Mouse (Mus musculus): ENCODE measurements at regions not wholly inside any gene's neighbourhood (a gene's known extent, or its start where the extent isn't known, plus 50 kb on each side); places are given as distances from the start of the nearest gene placed in this dataset.
A peak's percentile ranks its signal among the peaks of the same experiment; 100 is the strongest.

- ATAC-seq (ENCODE audit: insufficient number of reproducible peaks, insufficient read depth, low FRiP score, low TSS enrichment): no peak
- WGBS: 82% methylated on average over 5 of the region's 5 CpGs
- H3K27ac ChIP-seq: no peak overlapping the region
Observed at GRCm38 (mm10) chr13:70017535-70017934, 215.3 kb downstream of the Med10 start.

GRCm38 (mm10) chr13:70019999-70020838, 218.0 kb downstream of the Med10 start:
- WGBS: 19% methylated on average over 7 of the region's 7 CpGs
- H3K4me2 ChIP-seq (replicated peaks): no peak overlapping the region
- H3K9me3 ChIP-seq: no peaks in the 10 kb centered on the region
- no peak overlapping the region for H3K27ac ChIP-seq
- H3K27me3 ChIP-seq: no peaks in the 10 kb centered on the region
- no peak overlapping the region for H3K9ac ChIP-seq
- H3K4me1 ChIP-seq: no peaks in the 10 kb centered on the region
- ATAC-seq (ENCODE audit: insufficient number of reproducible peaks, insufficient read depth, low FRiP score, low TSS enrichment): no peak
- no peak overlapping the region for H3K4me3 ChIP-seq
- H3K36me3 ChIP-seq: no peaks in the 10 kb centered on the region

More at GRCm38 (mm10) chr13:70017535-70017934, 215.3 kb downstream of the Med10 start:
- Histone ChIP-seq H3K27me3 (no peaks in the 10 kb centered on the region), H3K36me3 (no peaks in the 10 kb centered on the region), H3K9ac (no peak overlapping the region), H3K4me1 (no peaks in the 10 kb centered on the region), H3K4me2 (replicated peaks) (no peak overlapping the region), H3K9me3 (no peaks in the 10 kb centered on the region), H3K4me3 (no peak overlapping the region)

- WGBS: 82% methylated on average over 6 of the region's 6 CpGs
- Histone ChIP-seq H3K36me3 (no peaks in the 10 kb centered on the region), H3K27me3 (no peaks in the 10 kb centered on the region), H3K27ac (no peak overlapping the region), H3K4me3 (no peak overlapping the region), H3K9me3 (no peaks in the 10 kb centered on the region), H3K4me2 (replicated peaks) (no peak overlapping the region), H3K4me1 (no peaks in the 10 kb centered on the region), H3K9ac (no peak overlapping the region)
- no peak for ATAC-seq (ENCODE audit: insufficient number of reproducible peaks, insufficient read depth, low FRiP score, low TSS enrichment)
Observed at GRCm38 (mm10) chr13:70033249-70033648, 231.1 kb downstream of the Med10 start.

- no peak overlapping the region for H3K4me2 ChIP-seq (replicated peaks)
- WGBS: 71% methylated on average over 4 of the region's 4 CpGs
- no peak overlapping the region for H3K4me3 ChIP-seq
- H3K9me3 ChIP-seq: no peaks in the 10 kb centered on the region
- no peak overlapping the region for H3K27ac ChIP-seq
- H3K27me3 ChIP-seq: no peaks in the 10 kb centered on the region
- H3K9ac ChIP-seq: no peak overlapping the region
- H3K36me3 ChIP-seq: no peaks in the 10 kb centered on the region
- H3K4me1 ChIP-seq: no peaks in the 10 kb centered on the region
- no peak for ATAC-seq (ENCODE audit: insufficient number of reproducible peaks, insufficient read depth, low FRiP score, low TSS enrichment)
Observed at GRCm38 (mm10) chr13:70033763-70034162, 231.6 kb downstream of the Med10 start.

GRCm38 (mm10) chr13:70037985-70038667, 235.9 kb downstream of the Med10 start:
- WGBS: 63% methylated on average over 11 of the region's 11 CpGs

GRCm38 (mm10) chr13:70057920-70058319, 255.7 kb downstream of the Med10 start:
- H3K27me3 ChIP-seq: no peaks in the 10 kb centered on the region
- whole genome bisulfite sequencing: 65% methylated on average over 9 of the region's 9 CpGs
- no peak for ATAC-seq (ENCODE audit: insufficient number of reproducible peaks, insufficient read depth, low FRiP score, low TSS enrichment)
- H3K4me2 ChIP-seq (replicated peaks): no peak overlapping the region
- no peak overlapping the region for H3K4me3 ChIP-seq
- no peaks in the 10 kb centered on the region for H3K9me3 ChIP-seq
- H3K4me1 ChIP-seq: no peaks in the 10 kb centered on the region
- H3K9ac ChIP-seq: no peak overlapping the region
- H3K36me3 ChIP-seq: no peaks in the 10 kb centered on the region
- no peak overlapping the region for H3K27ac ChIP-seq

More at GRCm38 (mm10) chr13:70037985-70038667, 235.9 kb downstream of the Med10 start:
- no peak overlapping the region for H3K9ac ChIP-seq
- no peaks in the 10 kb centered on the region for H3K36me3 ChIP-seq
- no peaks in the 10 kb centered on the region for H3K9me3 ChIP-seq
- H3K4me1 ChIP-seq: no peaks in the 10 kb centered on the region
- no peaks in the 10 kb centered on the region for H3K27me3 ChIP-seq
- no peak overlapping the region for H3K27ac ChIP-seq
- H3K4me2 ChIP-seq (replicated peaks): no peak overlapping the region
- no peak for ATAC-seq (ENCODE audit: insufficient number of reproducible peaks, insufficient read depth, low FRiP score, low TSS enrichment)
- H3K4me3 ChIP-seq: no peak overlapping the region

- Histone ChIP-seq H3K9ac (no peak overlapping the region), H3K36me3 (no peaks in the 10 kb centered on the region), H3K4me2 (replicated peaks) (no peak overlapping the region), H3K4me1 (no peaks in the 10 kb centered on the region), H3K9me3 (no peaks in the 10 kb centered on the region), H3K27me3 (no peaks in the 10 kb centered on the region), H3K4me3 (no peak overlapping the region), H3K27ac (no peak overlapping the region)
- ATAC-seq (ENCODE audit: insufficient number of reproducible peaks, insufficient read depth, low FRiP score, low TSS enrichment): no peak
- 61% methylated on average over 13 of the region's 13 CpGs for WGBS
Observed at GRCm38 (mm10) chr13:70061363-70061945, 259.3 kb downstream of the Med10 start.

- no peak for ATAC-seq (ENCODE audit: insufficient number of reproducible peaks, insufficient read depth, low FRiP score, low TSS enrichment)
- WGBS: 56% methylated on average over 6 of the region's 6 CpGs
- H3K36me3 ChIP-seq: no peaks in the 10 kb centered on the region
- H3K27ac ChIP-seq: no peak overlapping the region
- no peak overlapping the region for H3K4me3 ChIP-seq
- no peak overlapping the region for H3K4me2 ChIP-seq (replicated peaks)
- H3K9me3 ChIP-seq: no peaks in the 10 kb centered on the region
- no peaks in the 10 kb centered on the region for H3K27me3 ChIP-seq
- H3K9ac ChIP-seq: no peak overlapping the region
- H3K4me1 ChIP-seq: peaks cover 8% of the 10 kb centered on the region; the same call in 1 of the 2 replicates
Observed at GRCm38 (mm10) chr13:70073655-70074054, 271.5 kb downstream of the Med10 start.

- no peak overlapping the region for H3K4me3 ChIP-seq
- ATAC-seq (ENCODE audit: insufficient number of reproducible peaks, insufficient read depth, low FRiP score, low TSS enrichment): no peak
- peaks cover 8% of the 10 kb centered on the region; the same call in 1 of the 2 replicates for H3K4me1 ChIP-seq
- H3K27ac ChIP-seq: no peak overlapping the region
- WGBS: 76% methylated on average over 4 of the region's 4 CpGs
- no peak overlapping the region for H3K9ac ChIP-seq
- H3K27me3 ChIP-seq: no peaks in the 10 kb centered on the region
- H3K36me3 ChIP-seq: no peaks in the 10 kb centered on the region
- no peak overlapping the region for H3K4me2 ChIP-seq (replicated peaks)
- no peaks in the 10 kb centered on the region for H3K9me3 ChIP-seq
Observed at GRCm38 (mm10) chr13:70075353-70075752, 273.2 kb downstream of the Med10 start.

- no peaks in the 10 kb centered on the region for H3K36me3 ChIP-seq
- no peaks in the 10 kb centered on the region for H3K4me1 ChIP-seq
- no peak for ATAC-seq (ENCODE audit: insufficient number of reproducible peaks, insufficient read depth, low FRiP score, low TSS enrichment)
- no peak overlapping the region for H3K27ac ChIP-seq
- 80% methylated on average over 4 of the region's 4 CpGs for WGBS
- no peak overlapping the region for H3K9ac ChIP-seq
- H3K4me2 ChIP-seq (replicated peaks): no peak overlapping the region
- no peak overlapping the region for H3K4me3 ChIP-seq
- no peaks in the 10 kb centered on the region for H3K9me3 ChIP-seq
- no peaks in the 10 kb centered on the region for H3K27me3 ChIP-seq
Observed at GRCm38 (mm10) chr13:70081108-70081507, 278.9 kb downstream of the Med10 start.

- Histone ChIP-seq H3K9me3 (no peaks in the 10 kb centered on the region), H3K9ac (no peak overlapping the region), H3K27ac (no peak overlapping the region), H3K4me1 (no peaks in the 10 kb centered on the region), H3K4me2 (replicated peaks) (no peak overlapping the region), H3K4me3 (no peak overlapping the region), H3K36me3 (no peaks in the 10 kb centered on the region), H3K27me3 (no peaks in the 10 kb centered on the region)
- 53% methylated on average over 4 of the region's 4 CpGs for WGBS
- 0 out of 2 replicates have a peak, but pooled peaks have one; percentile 15 for ATAC-seq (ENCODE audit: insufficient number of reproducible peaks, insufficient read depth, low FRiP score, low TSS enrichment)
Observed at GRCm38 (mm10) chr13:70092886-70093285, 290.7 kb downstream of the Med10 start.

- ATAC-seq (ENCODE audit: insufficient number of reproducible peaks, insufficient read depth, low FRiP score, low TSS enrichment): no peak
Observed at GRCm38 (mm10) chr13:70093970-70094369, 291.8 kb downstream of the Med10 start.

More at GRCm38 (mm10) chr13:70093970-70094369, 291.8 kb downstream of the Med10 start:
- no peak overlapping the region for H3K4me2 ChIP-seq (replicated peaks)
- no peaks in the 10 kb centered on the region for H3K9me3 ChIP-seq
- no peak overlapping the region for H3K9ac ChIP-seq
- H3K4me3 ChIP-seq: no peak overlapping the region
- H3K27me3 ChIP-seq: no peaks in the 10 kb centered on the region
- H3K4me1 ChIP-seq: no peaks in the 10 kb centered on the region
- WGBS: 60% methylated on average over 2 of the region's 2 CpGs
- no peak overlapping the region for H3K27ac ChIP-seq
- no peaks in the 10 kb centered on the region for H3K36me3 ChIP-seq

All from embryonic facial prominence, embryonic 12.5 days (tissue).